Comparison of ENCODE assay signal across 23 mouse cellular contexts in the genomic region with DNA sequence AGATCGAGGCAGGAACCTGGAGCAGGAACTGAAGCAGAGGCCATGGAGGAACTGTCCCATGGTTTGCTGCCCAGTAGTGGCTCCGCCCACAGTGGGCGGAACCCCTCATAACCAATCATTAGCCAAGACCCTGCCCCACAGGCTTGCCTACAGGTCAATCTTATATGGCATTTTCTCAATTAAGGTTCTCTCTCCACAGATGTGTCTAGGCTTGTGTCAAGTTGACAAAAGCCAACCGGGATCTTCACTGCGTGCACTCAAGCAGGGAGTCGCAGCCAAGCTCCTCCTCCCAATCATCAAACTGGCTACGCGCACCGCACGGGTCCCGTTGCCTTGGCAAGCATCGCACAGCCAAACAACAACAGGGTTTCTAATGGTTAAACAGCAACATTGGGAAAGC.
"Had no signal": no experiment of that assay in that cellular context is flagged by ENCODE, and none has a peak within 500 bp of the region (broad histone marks: within the 10 kb centered on the region; RNA-seq: fewer than 3 reads in every experiment).

No protein-coding gene starts in this region.

- H3K27ac ChIP-seq: kidney, postnatal 0 days; layer of hippocampus, adult 2 months; limb, embryonic 12.5 days; limb, embryonic 15.5 days; liver, embryonic 14.5 days; macrophage; midbrain, embryonic 12.5 days; midbrain, embryonic 15.5 days; neural tube, embryonic 13.5 days; stomach, embryonic 15.5 days had no signal

- H3K4me1 ChIP-seq: limb, embryonic 12.5 days; limb, embryonic 15.5 days; midbrain, embryonic 12.5 days; stomach, embryonic 15.5 days had no signal

- H3K36me3 ChIP-seq: limb, embryonic 12.5 days; limb, embryonic 15.5 days; midbrain, embryonic 12.5 days; midbrain, embryonic 15.5 days; neural tube, embryonic 13.5 days; stomach, embryonic 15.5 days had no signal

- H3K27me3 ChIP-seq: midbrain, embryonic 15.5 days; neural tube, embryonic 13.5 days; stomach, embryonic 15.5 days had no signal

- H3K9ac ChIP-seq: limb, embryonic 12.5 days; limb, embryonic 15.5 days; liver, embryonic 14.5 days; liver, postnatal 0 days; lung, embryonic 14.5 days; midbrain, embryonic 12.5 days; midbrain, embryonic 15.5 days; neural tube, embryonic 13.5 days; stomach, embryonic 15.5 days had no signal

- H3K4me2 ChIP-seq: limb, embryonic 12.5 days; limb, embryonic 15.5 days; liver, embryonic 11.5 days; lung, embryonic 14.5 days; midbrain, embryonic 12.5 days; midbrain, embryonic 15.5 days; neural tube, embryonic 13.5 days; stomach, embryonic 15.5 days had no signal

- ATAC-seq: liver, postnatal 0 days; lung, postnatal 0 days; midbrain, embryonic 15.5 days had no signal

- H3K4me3 ChIP-seq: layer of hippocampus, adult 2 months; limb, embryonic 12.5 days; limb, embryonic 15.5 days; midbrain, embryonic 12.5 days; midbrain, embryonic 15.5 days; myocyte; neural tube, embryonic 13.5 days; stomach, embryonic 15.5 days had no signal

- H3K9me3 ChIP-seq: limb, embryonic 12.5 days; midbrain, embryonic 12.5 days; midbrain, embryonic 15.5 days; neural tube, embryonic 13.5 days; stomach, embryonic 15.5 days had no signal

- DNase-seq: kidney, adult 2 months; kidney, postnatal 25 days; layer of hippocampus, postnatal 36 days; left cerebral cortex, postnatal 4 days; liver, postnatal 0 days; lung, embryonic 14.5 days; retina, postnatal 1 day; right cerebral cortex, postnatal 25 days; spleen, adult 18-20 months; thymus, postnatal 25 days had no signal
